Mouse (Mus musculus) lung, postnatal 0 days (tissue): ENCODE measurements around the gene Gnptab. TPM values are rescaled to one million over a fixed set of nuclear protein-coding genes. Genes with fewer than 3 reads are reported as not detected.

ENCODE experiments used
- ATAC-seq: fragments of 200-750 bp; cut with Nextera tagmentation; 2 replicates; pipeline ENCODE4 v1.8.0; 2017; ENCODE audit warnings: moderate library complexity
- DNase-seq: peaks from one replicate; pipeline ENCODE4 v3.0.0-alpha.2; 2016; ENCODE audit warnings: low spot score
- H3K27ac ChIP-seq: fragments of 300-500 bp; sonication (generic); 2 replicates; pipeline ENCODE4 v1.5.1; 2014; ENCODE audit warnings: antibody characterized with exemption, mild to moderate bottlenecking, low read length, mixed read lengths
- H3K27me3 ChIP-seq: fragments of 300-500 bp; sonication (generic); replicated peaks from 2 replicates; pipeline ENCODE4 v1.6.1; 2014; ENCODE audit warnings: low read length, mixed read lengths; ENCODE audit not compliant: insufficient read depth
- H3K36me3 ChIP-seq: fragments of 300-500 bp; sonication (generic); 2 replicates; pipeline ENCODE4 v1.6.1; 2014; ENCODE audit warnings: low read length, mixed read lengths; ENCODE audit not compliant: insufficient read depth
- H3K4me1 ChIP-seq: fragments of 300-500 bp; sonication (generic); 2 replicates; pipeline ENCODE4 v1.6.1; 2014; ENCODE audit warnings: antibody characterized with exemption, low read depth, low read length, mixed read lengths; ENCODE audit not compliant: insufficient read depth
- H3K4me2 ChIP-seq: fragments of 300-500 bp; sonication (generic); replicated peaks from 2 replicates; pipeline ENCODE4 v1.6.1; 2014; ENCODE audit warnings: low read depth, mild to moderate bottlenecking, low read length, moderate library complexity, mixed read lengths
- H3K4me3 ChIP-seq: fragments of 300-500 bp; sonication (generic); 2 replicates; pipeline ENCODE4 v1.5.1; 2014; ENCODE audit warnings: low read depth, low read length
- H3K9ac ChIP-seq: fragments of 300-500 bp; sonication (generic); replicated peaks from 2 replicates; pipeline ENCODE4 v1.6.1; 2014; ENCODE audit warnings: low read depth, mild to moderate bottlenecking
- H3K9me3 ChIP-seq: fragments of 300-500 bp; sonication (generic); 2 replicates; pipeline ENCODE4 v1.6.1; 2016; ENCODE audit warnings: low read length, mixed read lengths
- CTCF ChIP-seq: IDR thresholded peaks from 2 replicates; pipeline ENCODE4 v1.5.1; 2016; ENCODE audit warnings: antibody characterized with exemption, mild to moderate bottlenecking
- EP300 ChIP-seq: IDR thresholded peaks from 2 replicates; pipeline ENCODE4 v1.6.1; 2016; ENCODE audit warnings: antibody characterized with exemption, mild to moderate bottlenecking, control low read depth
- WGBS: fragments of 180-500 bp; shearing (Covaris S2); extraction: QIAGEN DNeasy Blood & Tissue Kit; methylation state at CpG from one replicate; pipeline ENCODE4 v1.1.7; 2014; 5-methylcytosine and 5-hydroxymethylcytosine counted together
- polyA plus RNA-seq: library from polyadenylated mRNA; unstranded; fragments of >200 nt; fragmentation: Nextera tagmentation; extraction: Ambion mirVana; gene quantifications from 2 replicates; pipeline ENCODE4 v1.2.1, GENCODE M21; 2015

Gene Gnptab
- polyA plus RNA-seq, 1 experiment from 2014 or later: 9.9 TPM

DNA sequence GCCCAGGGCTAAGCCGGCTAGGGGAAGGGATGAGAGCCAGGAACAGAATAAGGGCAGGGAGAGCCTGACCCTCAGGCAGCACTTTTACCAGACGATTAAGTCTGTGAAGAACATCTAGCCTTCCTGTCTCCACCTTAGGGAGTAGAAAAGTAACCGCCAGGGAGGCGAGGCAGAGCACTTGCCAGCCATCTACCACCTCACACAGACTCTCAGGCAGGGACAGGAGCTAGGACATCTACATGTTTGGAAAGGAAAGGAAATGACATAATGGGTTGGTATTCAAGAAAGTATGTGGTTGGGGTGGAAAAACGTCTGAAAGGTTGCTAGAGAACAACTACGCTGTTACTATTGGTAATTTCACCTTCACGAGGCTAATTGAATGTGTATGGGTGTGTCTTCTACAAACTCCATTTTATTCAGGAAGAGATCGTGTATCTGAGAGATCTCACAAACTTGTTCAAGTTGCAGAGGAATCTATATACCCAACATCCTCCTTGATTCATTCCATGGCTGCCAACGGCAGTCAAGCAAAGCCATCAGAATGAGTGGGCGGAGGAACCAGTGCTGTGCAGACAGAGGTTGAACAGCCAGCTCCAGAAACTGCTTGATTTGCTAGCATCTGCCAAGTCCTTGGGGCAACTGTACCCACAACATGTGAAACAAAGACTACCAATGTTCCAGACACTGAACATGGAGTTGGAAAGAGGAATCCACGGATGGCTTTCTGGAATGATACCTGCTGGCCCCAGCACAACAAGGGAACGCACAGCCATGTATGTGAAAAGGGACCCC, 32.3 kb upstream of the Gnptab start:
- Histone ChIP-seq H3K4me1 (peaks cover 11% of the 10 kb centered on the region; the same call in 1 of the 2 replicates), H3K36me3 (no peaks in the 10 kb centered on the region), H3K27ac (peak overlapping the region; percentile 82), H3K27me3 (no peaks in the 10 kb centered on the region), H3K9ac (no peak overlapping the region), H3K9me3 (no peaks in the 10 kb centered on the region), H3K4me2 (peak overlapping the region; percentile 28; the same call in 1 of the 2 replicates), H3K4me3 (no peak overlapping the region)
- DNase-seq (no peak), ATAC-seq (no peak)
- 57% methylated on average over 12 of the region's 12 CpGs for WGBS
- no peak for TF ChIP-seq EP300
- TF ChIP-seq CTCF: no peak

DNA sequence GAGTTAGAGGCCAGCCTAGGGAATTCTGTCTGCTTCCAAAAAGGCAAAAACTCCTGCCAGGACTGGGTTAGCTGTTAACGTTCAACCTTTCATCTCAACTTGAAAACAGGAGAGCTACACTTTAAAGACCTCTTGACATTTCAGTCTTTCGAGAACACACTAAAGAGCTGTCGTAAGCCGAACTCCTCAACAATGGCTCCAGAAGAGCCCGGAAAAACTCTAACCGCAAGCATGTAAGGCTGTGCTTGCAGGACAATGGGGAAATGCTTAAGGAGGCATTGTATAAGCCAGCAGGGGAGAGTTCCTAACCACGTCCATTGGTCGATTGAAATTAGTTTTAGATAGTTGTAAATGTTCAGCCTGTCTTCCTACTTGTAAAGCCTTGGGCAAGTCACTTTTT, 29.1 kb upstream of the Gnptab start:
- Histone ChIP-seq H3K9me3 (no peaks in the 10 kb centered on the region), H3K27me3 (no peaks in the 10 kb centered on the region), H3K4me3 (no peak overlapping the region), H3K36me3 (no peaks in the 10 kb centered on the region), H3K9ac (no peak overlapping the region), H3K27ac (peak overlapping the region; percentile 79), H3K4me2 (no peak overlapping the region; the same call in 1 of the 2 replicates), H3K4me1 (peaks cover 11% of the 10 kb centered on the region; the same call in 1 of the 2 replicates)
- WGBS: 43% methylated on average over 8 of the region's 8 CpGs
- DNase-seq: peak; percentile 93
- TF ChIP-seq CTCF (no peak), EP300 (peak; percentile 98)
- peak; percentile 84 for ATAC-seq

DNA sequence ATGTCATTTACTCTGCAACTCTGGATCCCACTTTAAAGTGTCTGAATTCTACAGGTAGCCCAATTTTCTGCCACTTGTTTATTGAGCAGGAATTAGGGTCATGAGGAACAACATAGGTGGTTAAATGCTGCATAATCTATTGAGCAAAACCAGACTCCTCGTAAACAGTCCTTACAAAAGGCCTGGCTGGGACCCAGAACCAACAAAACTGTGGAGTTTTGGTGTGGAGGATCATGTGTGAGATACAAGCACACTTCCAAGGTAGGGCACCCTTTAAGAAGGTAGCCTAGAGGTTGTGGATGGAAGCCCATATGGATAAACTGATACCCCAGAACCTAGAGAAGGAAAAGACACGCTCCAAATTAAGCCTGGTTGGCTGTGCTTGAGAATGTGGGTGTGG, 28.2 kb upstream of the Gnptab start:
- Histone ChIP-seq H3K4me1 (peaks cover 11% of the 10 kb centered on the region; the same call in 1 of the 2 replicates), H3K27ac (peak overlapping the region; percentile 79; the same call in 1 of the 2 replicates), H3K9me3 (no peaks in the 10 kb centered on the region), H3K4me3 (no peak overlapping the region), H3K9ac (no peak overlapping the region), H3K4me2 (no peak overlapping the region), H3K36me3 (no peaks in the 10 kb centered on the region), H3K27me3 (no peaks in the 10 kb centered on the region)
- no peak for TF ChIP-seq CTCF
- TF ChIP-seq EP300: no peak
- DNase-seq (no peak), ATAC-seq (no peak)
- 52% methylated on average over 2 of the region's 2 CpGs for WGBS

DNA sequence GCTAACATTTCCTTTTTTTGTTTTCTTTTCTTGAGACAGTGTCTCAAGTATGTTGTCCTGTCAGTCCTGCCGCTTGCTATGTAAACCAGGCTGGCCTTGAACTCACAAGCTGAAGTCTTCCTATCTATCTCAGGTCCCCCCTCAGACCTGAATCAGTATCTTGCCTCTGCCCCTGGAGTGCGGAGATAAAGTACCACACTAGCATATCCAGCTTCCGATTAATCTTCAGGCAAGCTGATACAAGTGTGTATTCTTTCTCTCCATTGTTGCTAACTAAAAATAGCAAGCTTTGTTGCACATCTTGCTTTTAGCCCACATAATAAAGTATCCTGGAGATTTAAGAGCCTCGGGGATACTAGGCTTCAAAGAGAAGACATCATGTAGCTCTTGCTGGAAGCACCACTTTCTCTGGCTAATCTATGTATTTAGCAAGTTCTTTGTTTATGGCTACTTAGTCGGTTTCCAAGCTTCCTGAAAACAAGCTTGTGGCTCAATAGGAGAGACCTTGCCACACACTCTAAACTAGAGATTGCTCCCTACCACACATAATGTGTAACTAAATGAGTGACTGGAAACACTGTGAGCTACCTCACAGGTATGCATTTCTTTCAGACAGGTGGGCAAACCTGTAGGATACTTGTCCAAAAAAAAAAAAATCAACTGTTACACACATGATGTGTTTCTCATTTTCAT, 27.4 kb upstream of the Gnptab start:
- ATAC-seq: peak; percentile 25
- Histone ChIP-seq H3K9ac (no peak overlapping the region), H3K27ac (peak overlapping the region; percentile 79), H3K4me3 (no peak overlapping the region), H3K27me3 (no peaks in the 10 kb centered on the region), H3K4me1 (peaks cover 6% of the 10 kb centered on the region; the same call in 1 of the 2 replicates), H3K9me3 (no peaks in the 10 kb centered on the region), H3K36me3 (no peaks in the 10 kb centered on the region), H3K4me2 (no peak overlapping the region)
- 37% methylated on average over 5 of the region's 5 CpGs for WGBS
- no peak for TF ChIP-seq CTCF
- TF ChIP-seq EP300: peak; percentile 58
- DNase-seq: peak; percentile 78

DNA sequence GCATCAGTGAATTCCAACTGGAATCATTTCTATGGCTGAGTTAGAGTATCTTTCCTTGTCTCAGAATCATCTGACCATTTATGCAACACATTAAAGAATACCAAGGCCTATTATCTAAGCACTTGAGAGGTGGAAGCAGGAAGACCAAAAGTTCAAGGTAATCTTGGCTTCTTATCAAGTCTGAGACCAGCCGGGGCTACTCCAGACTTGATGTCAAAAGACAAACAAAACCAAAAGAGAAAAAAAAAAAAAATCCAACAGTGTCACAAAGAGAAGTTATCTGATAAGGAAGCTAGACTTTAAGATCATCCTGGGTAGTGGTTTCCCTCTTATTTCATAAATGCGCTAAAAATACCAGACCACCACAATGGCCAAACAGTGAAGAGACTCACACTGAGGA, 26.4 kb upstream of the Gnptab start:
- DNase-seq: peak; percentile 80
- Histone ChIP-seq H3K4me2 (no peak overlapping the region), H3K9me3 (no peaks in the 10 kb centered on the region), H3K9ac (no peak overlapping the region), H3K27me3 (no peaks in the 10 kb centered on the region), H3K27ac (peak overlapping the region; percentile 73), H3K4me3 (no peak overlapping the region), H3K4me1 (peaks cover 5% of the 10 kb centered on the region; the same call in 1 of the 2 replicates), H3K36me3 (no peaks in the 10 kb centered on the region)
- no peak for ATAC-seq
- WGBS: 46% methylated on average over 2 of the region's 2 CpGs
- peak; percentile 73 for TF ChIP-seq EP300
- no peak for TF ChIP-seq CTCF

DNA sequence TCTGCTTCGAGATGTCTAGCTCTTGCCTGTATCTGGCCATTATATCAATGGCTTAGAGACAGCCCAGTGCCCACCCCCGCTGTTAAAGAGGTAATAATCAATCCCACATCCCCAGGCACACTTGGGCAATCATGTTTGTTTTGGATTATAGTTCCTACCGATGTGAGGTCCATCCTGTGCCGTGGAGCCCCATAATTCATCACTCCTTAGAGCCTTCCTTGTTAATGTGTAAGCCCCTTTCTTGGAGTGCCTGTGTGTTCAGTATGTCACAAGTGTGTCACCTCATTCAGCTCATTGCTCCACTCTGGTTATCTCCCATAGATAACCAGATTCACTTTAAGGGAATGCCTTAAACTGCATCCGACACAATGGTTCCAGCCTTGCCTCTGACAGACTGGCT, 24.3 kb upstream of the Gnptab start:
- Histone ChIP-seq H3K4me3 (no peak overlapping the region), H3K9me3 (no peaks in the 10 kb centered on the region), H3K36me3 (no peaks in the 10 kb centered on the region), H3K27me3 (no peaks in the 10 kb centered on the region), H3K4me2 (peak overlapping the region; percentile 33; the same call in 1 of the 2 replicates), H3K9ac (no peak overlapping the region), H3K27ac (peak overlapping the region; percentile 73), H3K4me1 (no peaks in the 10 kb centered on the region; the same call in 1 of the 2 replicates)
- no peak for DNase-seq
- no peak for TF ChIP-seq CTCF
- TF ChIP-seq EP300: no peak
- WGBS: 43% methylated on average over 5 of the region's 5 CpGs
- ATAC-seq: peak; percentile 6; the same call in 1 of the 2 replicates
